In the genomic region with DNA sequence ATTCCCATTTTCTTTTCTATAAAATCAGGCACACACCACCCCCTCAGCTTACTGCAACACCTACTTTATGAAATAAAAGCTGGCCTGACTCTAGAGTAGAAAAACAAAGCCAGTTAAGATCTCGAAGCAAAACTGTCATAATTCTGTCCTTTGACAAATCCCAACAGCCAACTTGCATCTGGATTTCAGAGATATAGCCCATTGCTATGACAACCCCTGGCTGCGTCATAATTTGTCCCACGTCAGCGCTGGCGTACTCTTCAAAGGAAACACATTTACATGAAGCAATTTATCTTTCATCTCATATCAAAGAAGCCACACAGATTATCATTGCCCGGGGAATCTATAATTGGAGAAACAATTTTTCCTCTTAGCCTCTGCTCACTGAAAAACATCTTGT, we compare ENCODE assay signal across 13 mouse cellular contexts.
DNase-seq lines count a peak whose midpoint lies in the region; ATAC-seq and TF ChIP-seq lines count a peak whose summit lies in the region.
"Had no signal": no experiment of that assay in that cellular context is flagged by ENCODE, and none has a peak within 500 bp of the region (broad histone marks: within the 10 kb centered on the region; RNA-seq: fewer than 3 reads in every experiment).

No protein-coding gene starts in this region.

- H3K27me3 ChIP-seq in kidney, embryonic 16.5 days (ENCODE audit: insufficient read depth, low read length): no peaks in the 10 kb centered on the region
- no peaks in the 10 kb centered on the region for H3K27me3 ChIP-seq in midbrain, embryonic 16.5 days (ENCODE audit: control insufficient read depth, insufficient read depth, low read depth, low read length)
- H3K27me3 ChIP-seq in midbrain, embryonic 11.5 days (ENCODE audit: control insufficient read depth, insufficient read depth, low read length): no peaks in the 10 kb centered on the region
- H3K27me3 ChIP-seq in lung, postnatal 0 days (replicated peaks; ENCODE audit: insufficient read depth, low read length): no peaks in the 10 kb centered on the region
- peaks cover 37% of the 10 kb centered on the region for H3K27me3 ChIP-seq in liver, embryonic 11.5 days (replicated peaks; ENCODE audit: control insufficient read depth, insufficient read depth, low read length)
- H3K27me3 ChIP-seq: embryonic facial prominence, embryonic 12.5 days had no signal

- no peak overlapping the region for H3K9ac ChIP-seq in kidney, embryonic 16.5 days (replicated peaks; ENCODE audit: low read length)
- H3K9ac ChIP-seq in midbrain, embryonic 16.5 days (ENCODE audit: low read depth, low read length): no peak overlapping the region
- no peak overlapping the region for H3K9ac ChIP-seq in midbrain, embryonic 11.5 days (ENCODE audit: low read length)
- H3K9ac ChIP-seq in lung, postnatal 0 days (replicated peaks; ENCODE audit: low read depth): no peak overlapping the region
- no peak overlapping the region for H3K9ac ChIP-seq in liver, embryonic 11.5 days (ENCODE audit: low read depth, low read length)
- H3K9ac ChIP-seq: embryonic facial prominence, embryonic 12.5 days; liver, embryonic 14.5 days had no signal

- no peak for TF ChIP-seq EP300 in lung, postnatal 0 days (IDR thresholded peaks at IDR 0.05)

- peaks cover 8% of the 10 kb centered on the region; the same call in 1 of the 2 replicates for H3K4me1 ChIP-seq in kidney, embryonic 16.5 days (ENCODE audit: insufficient read depth, low read length)
- peaks cover 9% of the 10 kb centered on the region for H3K4me1 ChIP-seq in midbrain, embryonic 16.5 days (ENCODE audit: control insufficient read depth, insufficient read depth, low read length)
- no peaks in the 10 kb centered on the region for H3K4me1 ChIP-seq in midbrain, embryonic 11.5 days (ENCODE audit: control insufficient read depth, insufficient read depth, low read length)
- no peaks in the 10 kb centered on the region for H3K4me1 ChIP-seq in lung, postnatal 0 days (ENCODE audit: insufficient read depth, low read depth, low read length)
- no peaks in the 10 kb centered on the region for H3K4me1 ChIP-seq in liver, embryonic 11.5 days (replicated peaks; ENCODE audit: control insufficient read depth, insufficient read depth, low read length)
- H3K4me1 ChIP-seq: embryonic facial prominence, embryonic 12.5 days had no signal

- WGBS in kidney, embryonic 16.5 days: 57% methylated on average over 6 of the region's 6 CpGs
- 41% methylated on average over 6 of the region's 6 CpGs for WGBS in midbrain, embryonic 16.5 days
- 92% methylated on average over 6 of the region's 6 CpGs for WGBS in midbrain, embryonic 11.5 days
- 51% methylated on average over 6 of the region's 6 CpGs for WGBS in lung, postnatal 0 days
- WGBS in liver, embryonic 11.5 days: 66% methylated on average over 6 of the region's 6 CpGs

- DNase-seq in kidney, postnatal 10 days: peak; percentile 73
- DNase-seq in midbrain, embryonic 11.5 days (ENCODE audit: low spot score, missing footprints): no peak
- peak; percentile 51 for DNase-seq in lung, postnatal 0 days (ENCODE audit: low spot score)
- peak; percentile 24 for DNase-seq in telencephalon, adult 2 months (ENCODE audit: low read depth, low spot score)
- no peak for DNase-seq in liver, embryonic 11.5 days (ENCODE audit: low spot score)
- DNase-seq in thymus, postnatal 36 days: no peak
- DNase-seq: cerebellum, adult 11-12 months had no signal

- H3K27ac ChIP-seq in kidney, embryonic 16.5 days (ENCODE audit: low read length): no peak overlapping the region
- 0 out of 2 replicates have a peak overlapping the region, but pooled peaks have one; percentile 50 for H3K27ac ChIP-seq in midbrain, embryonic 16.5 days (ENCODE audit: low read length)
- no peak overlapping the region for H3K27ac ChIP-seq in midbrain, embryonic 11.5 days (ENCODE audit: low read depth, low read length)
- no peak overlapping the region for H3K27ac ChIP-seq in lung, postnatal 0 days (ENCODE audit: low read length)
- no peak overlapping the region for H3K27ac ChIP-seq in liver, embryonic 11.5 days (ENCODE audit: low read depth, low read length)
- H3K27ac ChIP-seq: embryonic facial prominence, embryonic 12.5 days; liver, embryonic 14.5 days had no signal

- H3K9me3 ChIP-seq in kidney, embryonic 16.5 days (ENCODE audit: low read length): no peaks in the 10 kb centered on the region
- H3K9me3 ChIP-seq in midbrain, embryonic 16.5 days (replicated peaks; ENCODE audit: control insufficient read depth, low read length, poor library complexity, severe bottlenecking): no peaks in the 10 kb centered on the region
- H3K9me3 ChIP-seq in midbrain, embryonic 11.5 days (ENCODE audit: control insufficient read depth, low read length): no peaks in the 10 kb centered on the region
- H3K9me3 ChIP-seq in lung, postnatal 0 days (ENCODE audit: low read length): no peaks in the 10 kb centered on the region
- H3K9me3 ChIP-seq in liver, embryonic 11.5 days (ENCODE audit: control insufficient read depth, low read length): no peaks in the 10 kb centered on the region
- H3K9me3 ChIP-seq: embryonic facial prominence, embryonic 12.5 days had no signal

- H3K4me2 ChIP-seq in kidney, embryonic 16.5 days (replicated peaks; ENCODE audit: low read depth, low read length): no peak overlapping the region
- no peak overlapping the region for H3K4me2 ChIP-seq in midbrain, embryonic 16.5 days (ENCODE audit: low read length)
- H3K4me2 ChIP-seq in midbrain, embryonic 11.5 days: no peak overlapping the region
- H3K4me2 ChIP-seq in lung, postnatal 0 days (replicated peaks; ENCODE audit: low read depth, low read length): no peak overlapping the region
- no peak overlapping the region for H3K4me2 ChIP-seq in liver, embryonic 11.5 days
- H3K4me2 ChIP-seq: embryonic facial prominence, embryonic 12.5 days; heart, embryonic 11.5 days had no signal

- H3K4me3 ChIP-seq in kidney, embryonic 16.5 days (ENCODE audit: low read length): no peak overlapping the region
- no peak overlapping the region for H3K4me3 ChIP-seq in midbrain, embryonic 16.5 days (ENCODE audit: low read depth, low read length)
- no peak overlapping the region for H3K4me3 ChIP-seq in midbrain, embryonic 11.5 days (ENCODE audit: low read depth, low read length)
- H3K4me3 ChIP-seq in lung, postnatal 0 days (ENCODE audit: low read depth, low read length): no peak overlapping the region
- no peak overlapping the region for H3K4me3 ChIP-seq in liver, embryonic 11.5 days (ENCODE audit: low read depth, low read length)
- H3K4me3 ChIP-seq: embryonic facial prominence, embryonic 12.5 days; myocyte had no signal

- ATAC-seq in kidney, embryonic 16.5 days (ENCODE audit: low FRiP score, low TSS enrichment): no peak
- ATAC-seq in midbrain, embryonic 16.5 days: 0 out of 2 replicates have a peak, but pooled peaks have one; percentile 42
- ATAC-seq in midbrain, embryonic 11.5 days (ENCODE audit: low FRiP score): no peak
- ATAC-seq in lung, postnatal 0 days: peak; percentile 50; the same call in 1 of the 2 replicates
- no peak for ATAC-seq in liver, embryonic 11.5 days (replicated peaks; ENCODE audit: low FRiP score)

- H3K36me3 ChIP-seq in kidney, embryonic 16.5 days (ENCODE audit: insufficient read depth, low read length): no peaks in the 10 kb centered on the region
- H3K36me3 ChIP-seq in midbrain, embryonic 16.5 days (ENCODE audit: control insufficient read depth, insufficient read depth, low read length): no peaks in the 10 kb centered on the region
- no peaks in the 10 kb centered on the region for H3K36me3 ChIP-seq in midbrain, embryonic 11.5 days (ENCODE audit: control insufficient read depth, insufficient read depth, low read length)
- H3K36me3 ChIP-seq in lung, postnatal 0 days (ENCODE audit: insufficient read depth, low read length): no peaks in the 10 kb centered on the region
- H3K36me3 ChIP-seq in liver, embryonic 11.5 days (ENCODE audit: control insufficient read depth, insufficient read depth, low read length): no peaks in the 10 kb centered on the region
- H3K36me3 ChIP-seq: embryonic facial prominence, embryonic 12.5 days had no signal

- no peak for TF ChIP-seq CTCF in lung, postnatal 0 days (IDR thresholded peaks at IDR 0.05)

Comparison
In these comparisons a context has a peak if more than half of its experiments do, and no peak if none do; other contexts are left out.
1. ATAC-seq: peak in midbrain, embryonic 16.5 days (single experiment) and lung, postnatal 0 days (single experiment); none in kidney, embryonic 16.5 days (single experiment), midbrain, embryonic 11.5 days (single experiment) and liver, embryonic 11.5 days (single experiment).
2. DNase-seq: peak in kidney, postnatal 10 days (single experiment), lung, postnatal 0 days (single experiment) and telencephalon, adult 2 months (single experiment); none in midbrain, embryonic 11.5 days (single experiment), liver, embryonic 11.5 days (single experiment) and thymus, postnatal 36 days (0 of 2).